Mouse (Mus musculus) urinary bladder, adult 2 months (tissue): ENCODE data around the gene Hoxb7. TPM values are rescaled to one million over a fixed set of nuclear protein-coding genes. Genes with fewer than 3 reads are reported as not detected.

Experiments
- DNase-seq: peaks from one replicate; pipeline ENCODE4 v3.0.0; 2022; ENCODE audit warnings: low spot score
- polyA plus RNA-seq: library from polyadenylated mRNA; depleted of rRNA; stranded (reverse); fragments of >200 nt; gene quantifications from 2 replicates; pipeline ENCODE4 v1.2.3, GENCODE M21; 2012

Hoxb7 gene
- polyA plus RNA-seq, 1 experiment, result 9.5 TPM

GRCm38 (mm10) chr11:96300354-96301063 lies 14.1 kb downstream of the Hoxb7 start:
- DNase-seq, result no peak

GRCm38 (mm10) chr11:96301064-96301431 lies 14.6 kb downstream of the Hoxb7 start:
- no peak for DNase-seq

- no peak for DNase-seq
Measured at GRCm38 (mm10) chr11:96301837-96302236, 15.4 kb downstream of the Hoxb7 start.

DNA sequence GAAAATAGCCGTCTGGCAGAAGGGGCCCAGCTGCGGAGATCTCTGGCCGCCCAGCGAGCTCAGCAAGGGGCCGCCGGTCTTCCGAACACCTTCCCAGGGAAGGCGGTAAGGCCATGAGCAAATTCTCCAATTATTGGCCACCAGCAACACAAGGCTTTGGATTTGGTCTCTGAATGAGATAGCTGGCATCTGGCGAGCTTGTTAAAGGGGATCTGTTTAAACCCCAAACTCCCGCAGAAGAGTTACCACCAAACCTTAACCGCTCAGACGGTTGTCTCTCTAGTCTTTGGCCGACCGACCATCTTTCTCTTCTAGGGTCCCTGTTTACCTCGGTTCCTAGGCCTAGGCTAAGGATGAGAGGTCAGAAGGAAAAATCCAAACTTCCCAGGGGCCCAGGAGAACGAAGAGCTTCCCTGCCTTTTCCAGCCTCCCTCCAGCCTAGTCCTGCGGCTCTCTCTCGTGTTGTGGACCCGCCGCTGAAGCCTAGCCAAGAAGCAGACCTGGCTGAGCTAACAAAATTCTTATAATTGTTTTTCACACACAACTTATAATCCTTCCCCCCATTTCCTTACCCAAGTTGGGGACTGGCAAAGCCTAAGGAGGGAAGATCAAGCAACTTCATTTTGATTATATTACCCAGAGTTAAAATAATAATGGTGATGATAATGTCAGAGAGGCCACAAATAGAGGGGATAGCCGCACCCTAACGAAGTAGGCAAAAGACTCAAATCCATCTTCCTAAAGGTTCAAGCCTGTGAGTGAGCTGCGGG lies 16.1 kb downstream of the Hoxb7 start:
- no peak for DNase-seq

DNA sequence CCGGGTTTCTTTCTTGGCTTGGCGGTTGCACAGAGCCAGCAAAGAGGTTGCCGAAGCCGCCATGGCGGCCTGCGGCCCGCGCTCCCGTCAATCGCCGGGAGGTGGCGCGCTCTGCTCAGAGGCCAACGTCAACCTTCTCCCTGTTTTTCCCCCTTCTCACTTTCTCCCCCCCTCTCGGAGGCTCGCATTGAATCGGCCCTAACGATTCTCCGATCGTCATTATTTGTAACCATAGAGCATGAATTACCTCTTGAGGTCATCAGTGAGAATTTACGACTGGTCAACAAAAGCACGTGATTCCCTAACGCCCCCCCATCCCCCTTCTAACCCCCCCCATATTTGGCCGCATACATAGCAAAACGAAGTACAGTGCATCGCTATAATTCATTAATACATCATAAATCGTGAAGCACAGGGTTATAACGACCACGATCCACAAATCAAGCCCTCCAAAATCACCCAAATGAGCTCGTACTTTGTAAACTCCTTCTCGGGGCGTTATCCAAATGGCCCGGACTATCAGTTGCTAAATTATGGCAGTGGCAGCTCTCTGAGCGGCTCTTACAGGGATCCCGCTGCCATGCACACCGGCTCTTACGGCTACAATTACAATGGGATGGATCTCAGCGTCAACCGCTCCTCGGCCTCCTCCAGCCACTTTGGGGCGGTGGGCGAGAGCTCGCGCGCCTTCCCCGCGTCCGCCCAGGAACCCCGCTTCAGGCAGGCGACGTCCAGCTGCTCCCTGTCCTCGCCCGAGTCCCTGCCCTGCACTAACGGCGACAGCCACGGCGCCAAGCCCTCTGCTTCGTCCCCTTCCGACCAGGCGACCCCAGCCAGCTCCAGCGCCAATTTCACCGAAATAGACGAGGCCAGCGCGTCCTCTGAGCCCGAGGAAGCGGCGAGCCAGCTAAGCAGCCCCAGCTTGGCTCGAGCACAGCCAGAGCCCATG lies 17.0 kb downstream of the Hoxb7 start, which contains the start of gene Hoxb5:
Gene Hoxb5 (plus strand): TSS at position 186 of the 949 bp plus-strand sequence.
- DNase-seq, result no peak

DNA sequence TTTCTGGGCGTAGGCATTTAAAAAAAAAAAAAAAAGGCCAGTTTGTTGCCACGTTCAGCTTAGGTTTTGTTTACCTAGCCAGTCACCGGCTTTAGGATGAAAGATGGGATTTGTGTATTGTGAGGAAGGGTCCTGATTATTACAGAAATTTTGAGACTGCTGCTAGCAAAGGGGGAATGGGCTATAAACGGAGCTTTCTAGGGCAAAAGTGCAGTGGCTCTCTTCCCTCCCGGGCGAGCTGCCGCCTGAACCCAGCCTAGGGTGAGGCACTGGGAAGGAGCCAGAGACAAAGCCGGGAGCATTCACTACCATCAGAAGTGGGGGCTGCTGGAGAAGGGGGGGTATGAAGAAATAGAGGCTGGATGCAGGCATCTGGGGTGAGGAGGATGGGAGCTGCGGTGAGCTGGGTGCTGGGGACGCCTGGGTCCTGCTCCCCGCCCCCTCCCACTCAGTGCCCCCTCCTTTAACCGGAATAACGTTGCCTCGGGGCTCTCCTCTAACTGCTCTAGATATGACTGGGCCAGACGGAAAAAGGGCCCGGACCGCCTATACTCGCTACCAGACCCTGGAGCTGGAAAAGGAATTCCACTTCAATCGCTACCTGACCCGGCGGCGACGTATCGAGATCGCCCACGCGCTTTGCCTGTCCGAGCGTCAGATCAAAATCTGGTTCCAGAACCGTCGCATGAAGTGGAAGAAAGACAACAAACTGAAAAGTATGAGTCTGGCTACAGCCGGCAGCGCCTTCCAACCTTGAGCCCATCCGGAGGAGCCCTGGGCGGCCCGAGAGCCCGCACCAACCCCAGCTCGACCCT lies 18.2 kb downstream of the Hoxb7 start:
- DNase-seq, result no peak

GRCm38 (mm10) chr11:96305505-96306182 lies 19.2 kb downstream of the Hoxb7 start:
- no peak for DNase-seq

- DNase-seq, result no peak
Measured at GRCm38 (mm10) chr11:96306183-96306907, 19.9 kb downstream of the Hoxb7 start.

DNA sequence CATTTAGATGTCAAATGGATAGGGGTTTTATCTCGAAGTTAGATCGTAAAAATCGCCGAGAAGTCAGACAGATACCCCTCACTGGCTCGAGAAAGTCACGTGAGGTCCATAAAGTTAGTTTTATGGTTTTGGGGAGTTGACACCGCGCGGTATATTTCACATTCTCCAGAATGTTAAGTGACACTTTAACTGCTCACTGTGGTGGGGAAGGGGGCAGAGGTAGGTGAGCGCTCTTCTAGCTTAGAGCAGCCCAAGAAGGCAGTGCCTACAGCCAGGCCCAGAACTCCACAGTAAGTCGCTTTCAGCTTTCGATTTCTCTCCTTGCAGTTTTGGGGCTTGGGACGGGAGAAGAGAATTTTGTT lies 20.5 kb downstream of the Hoxb7 start:
- no peak for DNase-seq

DNA sequence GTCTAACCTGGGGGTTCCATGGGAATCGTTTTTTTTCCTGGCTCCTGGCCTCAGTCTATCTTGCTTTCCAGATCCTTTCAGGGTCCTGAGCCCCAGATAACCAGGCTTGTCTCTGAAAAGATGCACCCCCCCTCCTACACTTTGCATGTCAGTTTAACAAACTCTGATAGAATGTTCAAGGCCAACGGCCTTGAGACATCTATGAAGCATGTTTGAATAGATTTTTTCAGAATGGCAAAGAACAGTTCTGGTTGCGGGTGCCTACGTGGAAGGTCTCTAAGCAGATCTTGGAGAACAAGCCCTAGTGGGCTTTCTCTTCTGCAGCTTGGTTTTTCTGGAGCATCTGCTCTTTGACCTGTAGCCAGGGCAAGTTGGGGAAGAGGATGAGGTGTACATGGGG lies 22.3 kb downstream of the Hoxb7 start:
- DNase-seq, result no peak

DNA sequence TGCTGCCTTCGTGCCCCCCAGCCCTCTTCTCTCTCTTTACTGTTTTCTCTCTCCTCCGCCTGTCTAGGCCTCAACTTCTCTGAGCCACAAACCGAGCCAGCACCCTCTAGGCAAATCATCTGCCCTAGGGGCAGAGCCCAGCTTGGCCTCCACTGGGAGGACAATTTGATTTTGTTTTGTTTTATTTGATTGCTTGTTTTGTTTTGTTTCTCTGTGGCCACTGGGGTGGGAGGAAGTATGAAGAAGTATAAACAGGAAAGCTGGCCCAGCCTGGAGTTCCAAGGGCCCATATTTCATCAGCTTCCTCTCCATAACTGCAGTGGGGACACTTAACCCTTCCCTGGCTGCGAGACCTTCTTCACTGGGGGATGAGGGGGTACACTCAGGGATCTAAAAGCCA lies 22.9 kb downstream of the Hoxb7 start:
- no peak for DNase-seq

- peak; percentile 18 for DNase-seq
Measured at GRCm38 (mm10) chr11:96310183-96310938, 23.9 kb downstream of the Hoxb7 start.

DNA sequence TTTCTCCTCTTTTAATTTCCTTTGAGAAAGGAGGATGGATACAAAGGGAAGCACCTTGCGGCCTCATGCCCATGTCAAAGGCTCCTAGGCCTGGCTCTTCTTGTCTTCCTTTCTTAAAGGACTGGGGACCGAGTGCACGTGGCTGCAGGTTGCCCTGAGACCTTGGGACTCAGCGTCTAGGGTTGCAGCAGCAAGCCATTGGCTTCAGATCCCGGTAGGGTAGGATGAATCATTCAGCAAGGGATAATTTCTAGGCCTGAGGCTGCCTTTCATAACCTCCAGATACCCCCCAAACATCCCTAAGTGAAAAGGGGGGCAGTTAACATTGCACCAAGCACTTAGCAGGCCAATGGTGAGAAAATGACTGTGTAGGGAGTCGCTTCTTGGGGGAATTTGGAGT lies 24.7 kb downstream of the Hoxb7 start:
- no peak for DNase-seq

GRCm38 (mm10) chr11:96311520-96312417 lies 25.3 kb downstream of the Hoxb7 start:
- DNase-seq, result no peak

DNA sequence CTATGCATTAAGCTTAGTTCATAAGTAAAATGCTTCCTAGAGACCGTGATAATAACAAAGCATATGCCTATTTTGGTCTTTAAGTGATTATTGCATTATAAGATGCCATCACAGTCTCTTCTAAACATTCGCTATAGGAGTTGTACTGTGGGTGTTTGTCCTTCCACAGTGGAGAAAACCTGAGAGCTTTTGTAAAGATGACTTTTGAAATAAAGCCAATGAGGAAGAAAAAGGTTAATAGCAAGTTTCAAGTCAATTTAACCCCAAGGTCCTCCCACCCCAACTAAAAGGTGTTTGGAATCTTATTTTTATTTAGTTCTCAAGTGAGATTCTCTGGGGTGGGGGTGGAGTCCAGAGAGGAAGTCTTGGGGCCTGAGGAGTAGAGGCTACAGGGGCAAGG lies 26.7 kb downstream of the Hoxb7 start:
- no peak for DNase-seq

GRCm38 (mm10) chr11:96313806-96314428 lies 27.5 kb downstream of the Hoxb7 start:
- no peak for DNase-seq

DNA sequence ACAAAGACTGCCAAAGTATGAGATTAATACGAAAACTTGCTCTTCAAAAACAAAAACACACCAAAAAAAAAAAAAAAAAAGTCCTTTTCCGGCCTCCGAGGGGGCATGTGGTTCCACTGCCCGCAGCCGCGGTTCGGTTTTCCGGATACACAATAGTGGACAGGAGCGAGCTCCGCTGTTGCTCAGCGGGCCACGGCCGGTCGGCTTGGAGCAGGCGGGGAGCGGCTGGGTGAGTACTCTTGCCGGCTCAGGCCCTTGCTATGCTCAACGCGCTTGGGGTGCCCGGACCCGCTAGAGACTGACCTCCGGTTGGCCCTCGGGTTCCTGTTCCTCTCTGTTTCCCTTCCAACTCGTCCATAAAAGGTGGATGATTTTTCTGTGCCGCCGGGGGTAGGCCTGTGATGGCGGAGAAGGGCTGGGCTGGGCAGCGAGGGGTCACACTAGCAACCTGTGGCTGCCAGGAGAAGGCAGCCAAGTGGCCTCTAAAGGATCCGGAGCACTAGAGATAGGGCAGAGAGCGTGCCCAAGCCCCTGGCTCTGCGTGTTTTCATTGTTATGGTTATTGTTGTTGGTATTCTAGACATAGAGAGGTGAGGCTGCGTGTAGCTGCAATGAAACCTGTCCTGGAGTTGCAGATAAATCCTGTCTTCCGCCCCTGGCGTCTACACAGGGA lies 28.4 kb downstream of the Hoxb7 start:
- DNase-seq, result no peak
